Mouse (Mus musculus) forebrain, postnatal 0 days (tissue): Measurements from ENCODE around the gene Zfp385c. TPM values are rescaled to one million over a fixed set of nuclear protein-coding genes. Genes with fewer than 3 reads are reported as not detected.
A peak's percentile ranks its signal among the peaks of the same experiment; 100 is the strongest.
"Not testable (repeated sequence)": the region's sequence is repeated elsewhere in the genome, so short reads cannot be mapped to it uniquely, and the experiment has no call there.

ENCODE experiments used
- ATAC-seq: fragments of 200-750 bp; cut with Nextera tagmentation; 2 replicates; pipeline ENCODE4 v1.8.0; 2017; ENCODE audit warnings: mild to moderate bottlenecking, moderate library complexity
- DNase-seq: peaks from one replicate; pipeline ENCODE4 v3.0.0-alpha.2; 2015
- H3K27ac ChIP-seq: fragments of 300-500 bp; sonication (generic); 2 replicates; pipeline ENCODE4 v1.5.1; 2014; ENCODE audit warnings: low read depth, mild to moderate bottlenecking, antibody characterized with exemption, low read length, moderate library complexity, mixed read lengths
- H3K27me3 ChIP-seq: fragments of 300-500 bp; sonication (generic); 2 replicates; pipeline ENCODE4 v1.6.1; 2014; ENCODE audit warnings: mild to moderate bottlenecking, low read length, mixed read lengths; ENCODE audit not compliant: insufficient read depth
- H3K36me3 ChIP-seq: fragments of 300-500 bp; sonication (generic); 2 replicates; pipeline ENCODE4 v1.6.1; 2014; ENCODE audit warnings: mild to moderate bottlenecking, moderate library complexity; ENCODE audit not compliant: insufficient read depth
- H3K4me1 ChIP-seq: fragments of 300-500 bp; sonication (generic); 2 replicates; pipeline ENCODE4 v1.6.1; 2014; ENCODE audit warnings: antibody characterized with exemption; ENCODE audit not compliant: insufficient read depth
- H3K4me2 ChIP-seq: fragments of 300-500 bp; sonication (generic); 2 replicates; pipeline ENCODE4 v1.6.1; 2014; ENCODE audit warnings: low read depth, mild to moderate bottlenecking, moderate library complexity
- H3K4me3 ChIP-seq: fragments of 300-500 bp; sonication (generic); 2 replicates; pipeline ENCODE4 v1.5.1; 2014; ENCODE audit warnings: low read depth, low read length, mixed read lengths
- H3K9ac ChIP-seq: fragments of 300-500 bp; sonication (generic); 2 replicates; pipeline ENCODE4 v1.6.1; 2014; ENCODE audit warnings: mild to moderate bottlenecking
- H3K9me3 ChIP-seq: fragments of 300-500 bp; sonication (generic); 2 replicates; pipeline ENCODE4 v1.6.1; 2016; ENCODE audit warnings: low read length
- CTCF ChIP-seq: sonication (generic); IDR thresholded peaks from 2 replicates; pipeline ENCODE4 v1.5.1; 2016; ENCODE audit warnings: antibody characterized with exemption, control low read depth, low read depth
- WGBS: fragments of 180-500 bp; shearing (Covaris S2); extraction: QIAGEN DNeasy Blood & Tissue Kit; methylation state at CpG from one replicate; pipeline ENCODE4 v1.1.7; 2014; 5-methylcytosine and 5-hydroxymethylcytosine counted together
- polyA plus RNA-seq: library from polyadenylated mRNA; unstranded; fragments of >200 nt; fragmentation: Nextera tagmentation; extraction: Ambion mirVana; gene quantifications from 2 replicates; pipeline ENCODE4 v1.2.1, GENCODE M21; 2015
- total RNA-seq: library from RNA; depleted of rRNA; stranded (reverse); fragments of >200 nt; gene quantifications from 2 replicates; pipeline ENCODE4 v1.2.3, GENCODE M21; 2014

The Zfp385c gene
- total and polyA plus RNA-seq, 2 experiments from 2014 or later, result 1.0 to 2.0 TPM

- no peaks in the 10 kb centered on the region for H3K9me3 ChIP-seq
- H3K4me1 ChIP-seq, result no peaks in the 10 kb centered on the region
- TF ChIP-seq CTCF, result no peak
- H3K9ac ChIP-seq, result no peak overlapping the region
- no peak overlapping the region for H3K4me3 ChIP-seq
- H3K4me2 ChIP-seq, result no peak overlapping the region
- ATAC-seq (no peak), DNase-seq (no peak)
- no peak overlapping the region for H3K27ac ChIP-seq
- peaks cover 94% of the 10 kb centered on the region for H3K36me3 ChIP-seq
- 91% methylated on average over 2 of the region's 2 CpGs for WGBS
- no peaks in the 10 kb centered on the region for H3K27me3 ChIP-seq
Observed at GRCm38 (mm10) chr11:100588462-100588861, 103.8 kb downstream of the Zfp385c start.

- WGBS, result 95% methylated on average over 3 of the region's 3 CpGs
- TF ChIP-seq CTCF, result no peak
- H3K4me3 ChIP-seq, result no peak overlapping the region
- DNase-seq (no peak), ATAC-seq (no peak)
- H3K36me3 ChIP-seq, result peaks cover 88% of the 10 kb centered on the region
- H3K4me1 ChIP-seq, result no peaks in the 10 kb centered on the region
- no peak overlapping the region for H3K4me2 ChIP-seq
- no peak overlapping the region for H3K27ac ChIP-seq
- H3K27me3 ChIP-seq, result no peaks in the 10 kb centered on the region
- H3K9me3 ChIP-seq, result no peaks in the 10 kb centered on the region
- no peak overlapping the region for H3K9ac ChIP-seq
Observed at GRCm38 (mm10) chr11:100585148-100585547, 107.1 kb downstream of the Zfp385c start.

GRCm38 (mm10) chr11:100584561-100584961 is 107.7 kb downstream of the Zfp385c start:
- H3K27ac ChIP-seq, result no peak overlapping the region

GRCm38 (mm10) chr11:100582836-100583235 is 109.4 kb downstream of the Zfp385c start:
- DNase-seq (no peak), ATAC-seq (no peak)
- no peak for TF ChIP-seq CTCF
- Histone ChIP-seq H3K27me3 (no peaks in the 10 kb centered on the region), H3K9ac (no peak overlapping the region), H3K4me1 (no peaks in the 10 kb centered on the region), H3K36me3 (peaks cover 74% of the 10 kb centered on the region), H3K9me3 (no peaks in the 10 kb centered on the region), H3K4me3 (no peak overlapping the region), H3K4me2 (no peak overlapping the region), H3K27ac (no peak overlapping the region)
- WGBS, result 91% methylated on average over 2 of the region's 2 CpGs

More at GRCm38 (mm10) chr11:100584561-100584961, 107.7 kb downstream of the Zfp385c start:
- Histone ChIP-seq H3K9ac (no peak overlapping the region), H3K9me3 (no peaks in the 10 kb centered on the region), H3K4me2 (no peak overlapping the region), H3K4me3 (no peak overlapping the region), H3K27me3 (no peaks in the 10 kb centered on the region), H3K36me3 (peaks cover 83% of the 10 kb centered on the region), H3K4me1 (no peaks in the 10 kb centered on the region)
- no peak for DNase-seq
- TF ChIP-seq CTCF, result no peak
- no peak for ATAC-seq
- WGBS, result 85% methylated on average over 7 of the region's 7 CpGs

- H3K9me3 ChIP-seq, H3K4me3 ChIP-seq, H3K27me3 ChIP-seq, H3K9ac ChIP-seq, DNase-seq, H3K4me2 ChIP-seq, H3K4me1 ChIP-seq, ATAC-seq, H3K27ac ChIP-seq: not testable (repeated sequence)
- WGBS, result 92% methylated on average over 1 of the region's 1 CpGs
- H3K36me3 ChIP-seq, result peaks cover 70% of the 10 kb centered on the region
Observed at GRCm38 (mm10) chr11:100582413-100582812, 109.8 kb downstream of the Zfp385c start.

GRCm38 (mm10) chr11:100581756-100582155 is 110.5 kb downstream of the Zfp385c start:
- Histone ChIP-seq H3K4me1 (no peaks in the 10 kb centered on the region), H3K9ac (no peak overlapping the region), H3K9me3 (no peaks in the 10 kb centered on the region), H3K4me3 (no peak overlapping the region), H3K4me2 (no peak overlapping the region), H3K27me3 (no peaks in the 10 kb centered on the region), H3K27ac (no peak overlapping the region), H3K36me3 (peaks cover 64% of the 10 kb centered on the region)
- ATAC-seq (peak; percentile 16; the same call in 1 of the 2 replicates), DNase-seq (no peak)
- 42% methylated on average over 4 of the region's 4 CpGs for WGBS
- TF ChIP-seq CTCF, result no peak

GRCm38 (mm10) chr11:100580275-100580674 is 112.0 kb downstream of the Zfp385c start:
- Histone ChIP-seq H3K36me3 (peaks cover 50% of the 10 kb centered on the region), H3K4me1 (no peaks in the 10 kb centered on the region), H3K27ac (no peak overlapping the region), H3K4me3 (no peak overlapping the region), H3K4me2 (no peak overlapping the region), H3K9ac (no peak overlapping the region), H3K9me3 (no peaks in the 10 kb centered on the region), H3K27me3 (no peaks in the 10 kb centered on the region)
- DNase-seq, result no peak
- 95% methylated on average over 13 of the region's 13 CpGs for WGBS
- no peak for ATAC-seq
- TF ChIP-seq CTCF, result no peak
